Comparison of ENCODE assay signal across 22 mouse cellular contexts in the genomic region with DNA sequence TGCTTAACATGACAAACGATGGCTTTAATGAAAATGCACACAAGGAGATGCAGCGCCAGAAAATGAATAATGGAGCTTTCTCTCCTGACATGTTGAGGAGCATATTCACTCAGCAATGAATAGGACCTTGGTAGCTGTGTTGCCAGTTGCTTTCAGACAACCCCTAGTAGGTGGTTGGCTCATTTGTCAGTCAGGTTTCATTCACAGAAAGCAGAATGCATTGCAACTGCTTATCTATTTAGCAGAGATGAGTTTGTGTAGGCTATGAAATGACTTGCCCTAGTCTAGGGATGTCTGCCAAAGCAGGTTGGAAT.
DNase-seq lines count a peak whose midpoint lies in the region; ATAC-seq and TF ChIP-seq lines count a peak whose summit lies in the region.
"Had no signal": no experiment of that assay in that cellular context is flagged by ENCODE, and none has a peak within 500 bp of the region (broad histone marks: within the 10 kb centered on the region; RNA-seq: fewer than 3 reads in every experiment).

No protein-coding gene starts in this region.

- no peak for DNase-seq in forebrain, embryonic 11.5 days (ENCODE audit: low spot score)
- no peak for DNase-seq in left cerebral cortex, adult 2 months (ENCODE audit: extremely low spot score in 1 of 2, low spot score in 2 of 2)
- DNase-seq in left cerebral cortex, adult 9 months (ENCODE audit: low spot score in 2 of 2), result no peak
- no peak for DNase-seq in heart, adult 9 months (ENCODE audit: low spot score in 2 of 2)
- no peak for DNase-seq in gastrocnemius, postnatal 10 days
- DNase-seq: adrenal gland, adult 8-10 months; cerebellum, adult 8-10 months; kidney, postnatal 25 days; lung, embryonic 14.5 days; right cerebral cortex, postnatal 14 days; thymus, adult 2 months; thymus, postnatal 4 days had no signal

- intact Hi-C loops in left cerebral cortex, adult 2 months (cut with DNase I), result loop anchor here (2.0 kb wide), 1 partner anchor 38 kb away; no protein-coding TSS in a partner anchor

- H3K9me3 ChIP-seq in forebrain, embryonic 13.5 days (replicated peaks), result no peaks in the 10 kb centered on the region
- H3K9me3 ChIP-seq in forebrain, embryonic 11.5 days (ENCODE audit: control insufficient read depth, low read length), result no peaks in the 10 kb centered on the region
- H3K9me3 ChIP-seq in forebrain, embryonic 16.5 days (ENCODE audit: control insufficient read depth, low read length), result no peaks in the 10 kb centered on the region
- H3K9me3 ChIP-seq in hindbrain, embryonic 16.5 days (ENCODE audit: control insufficient read depth, low read length), result no peaks in the 10 kb centered on the region
- H3K9me3 ChIP-seq: embryonic facial prominence, embryonic 10.5 days; limb, embryonic 15.5 days had no signal

- no peaks in the 10 kb centered on the region for H3K36me3 ChIP-seq in forebrain, embryonic 13.5 days (ENCODE audit: poor library complexity, severe bottlenecking)
- H3K36me3 ChIP-seq in forebrain, embryonic 11.5 days (ENCODE audit: control insufficient read depth, insufficient read depth, low read length), result no peaks in the 10 kb centered on the region
- H3K36me3 ChIP-seq in forebrain, embryonic 16.5 days (ENCODE audit: control insufficient read depth, insufficient read depth), result no peaks in the 10 kb centered on the region
- no peaks in the 10 kb centered on the region for H3K36me3 ChIP-seq in hindbrain, embryonic 16.5 days (ENCODE audit: control insufficient read depth, insufficient read depth, low read length)
- H3K36me3 ChIP-seq: embryonic facial prominence, embryonic 10.5 days; limb, embryonic 15.5 days had no signal

- H3K4me2 ChIP-seq in forebrain, embryonic 13.5 days, result no peak overlapping the region
- H3K4me2 ChIP-seq in forebrain, embryonic 11.5 days (ENCODE audit: low read depth, low read length, severe bottlenecking), result no peak overlapping the region
- H3K4me2 ChIP-seq in forebrain, embryonic 16.5 days (ENCODE audit: low read length), result no peak overlapping the region; the same call in 1 of the 2 replicates
- H3K4me2 ChIP-seq in hindbrain, embryonic 16.5 days (ENCODE audit: low read length), result no peak overlapping the region
- H3K4me2 ChIP-seq: heart, embryonic 11.5 days; limb, embryonic 15.5 days; lung, embryonic 14.5 days had no signal

- H3K27me3 ChIP-seq in forebrain, embryonic 13.5 days, result no peaks in the 10 kb centered on the region
- no peaks in the 10 kb centered on the region for H3K27me3 ChIP-seq in forebrain, embryonic 11.5 days (ENCODE audit: control insufficient read depth, insufficient read depth, low read length)
- no peaks in the 10 kb centered on the region for H3K27me3 ChIP-seq in forebrain, embryonic 16.5 days (replicated peaks; ENCODE audit: control insufficient read depth, insufficient read depth, low read length)
- H3K27me3 ChIP-seq in hindbrain, embryonic 16.5 days (replicated peaks; ENCODE audit: control insufficient read depth, insufficient read depth, low read length), result no peaks in the 10 kb centered on the region
- H3K27me3 ChIP-seq: limb, embryonic 15.5 days had no signal

- H3K27ac ChIP-seq in forebrain, embryonic 13.5 days, result no peak overlapping the region
- no peak overlapping the region for H3K27ac ChIP-seq in forebrain, embryonic 11.5 days (ENCODE audit: low read depth, low read length)
- peak overlapping the region; percentile 37; the same call in 1 of the 2 replicates for H3K27ac ChIP-seq in left cerebral cortex, adult 2 months
- no peak overlapping the region for H3K27ac ChIP-seq in forebrain, embryonic 16.5 days (ENCODE audit: low read length)
- peak overlapping the region; percentile 71 for H3K27ac ChIP-seq in hindbrain, embryonic 16.5 days (ENCODE audit: low read depth, low read length)
- H3K27ac ChIP-seq: embryonic facial prominence, embryonic 10.5 days; limb, embryonic 15.5 days; liver, embryonic 14.5 days; stomach, postnatal 0 days had no signal

- ATAC-seq in forebrain, embryonic 13.5 days, result peak; percentile 68
- ATAC-seq in forebrain, embryonic 11.5 days (replicated peaks; ENCODE audit: low FRiP score), result no peak
- peak; percentile 82 for ATAC-seq in forebrain, embryonic 16.5 days
- ATAC-seq in hindbrain, embryonic 16.5 days, result peak; percentile 68
- ATAC-seq: activated CD4-positive, CD25-positive, alpha-beta regulatory T cell, adult 4 months; intestine, postnatal 0 days had no signal

- WGBS in forebrain, embryonic 13.5 days, result 32% methylated on average over 2 of the region's 2 CpGs
- WGBS in forebrain, embryonic 11.5 days, result 70% methylated on average over 2 of the region's 2 CpGs
- WGBS in forebrain, embryonic 16.5 days, result 15% methylated on average over 2 of the region's 2 CpGs
- 31% methylated on average over 2 of the region's 2 CpGs for WGBS in hindbrain, embryonic 16.5 days

- no peak overlapping the region for H3K4me3 ChIP-seq in forebrain, embryonic 13.5 days
- no peak overlapping the region for H3K4me3 ChIP-seq in forebrain, embryonic 11.5 days (ENCODE audit: low read depth, low read length)
- no peak overlapping the region for H3K4me3 ChIP-seq in left cerebral cortex, adult 2 months
- no peak overlapping the region for H3K4me3 ChIP-seq in forebrain, embryonic 16.5 days (replicated peaks; ENCODE audit: low read length)
- no peak overlapping the region for H3K4me3 ChIP-seq in hindbrain, embryonic 16.5 days (ENCODE audit: low read length)
- H3K4me3 ChIP-seq: embryonic facial prominence, embryonic 10.5 days; limb, embryonic 15.5 days had no signal

- H3K4me1 ChIP-seq in forebrain, embryonic 13.5 days, result peaks cover 21% of the 10 kb centered on the region
- no peaks in the 10 kb centered on the region for H3K4me1 ChIP-seq in forebrain, embryonic 11.5 days (replicated peaks; ENCODE audit: control insufficient read depth, insufficient read depth, low read length)
- peaks cover 16% of the 10 kb centered on the region for H3K4me1 ChIP-seq in forebrain, embryonic 16.5 days (replicated peaks; ENCODE audit: control insufficient read depth, insufficient read depth, low read length)
- no peaks in the 10 kb centered on the region for H3K4me1 ChIP-seq in hindbrain, embryonic 16.5 days (ENCODE audit: control insufficient read depth, insufficient read depth, low read depth, low read length)
- H3K4me1 ChIP-seq: embryonic facial prominence, embryonic 10.5 days; limb, embryonic 15.5 days had no signal

- H3K9ac ChIP-seq in forebrain, embryonic 13.5 days, result no peak overlapping the region
- no peak overlapping the region for H3K9ac ChIP-seq in forebrain, embryonic 11.5 days (ENCODE audit: low read length)
- H3K9ac ChIP-seq in forebrain, embryonic 16.5 days (replicated peaks; ENCODE audit: low read depth, low read length), result no peak overlapping the region
- no peak overlapping the region for H3K9ac ChIP-seq in hindbrain, embryonic 16.5 days (ENCODE audit: low read depth, low read length)
- H3K9ac ChIP-seq: limb, embryonic 15.5 days; liver, embryonic 14.5 days; lung, embryonic 14.5 days had no signal

- TF ChIP-seq CTCF in left cerebral cortex, adult 2 months (IDR thresholded peaks at IDR 0.05), result no peak

Comparison
In these comparisons a context has a peak if more than half of its experiments do, and no peak if none do; other contexts are left out.
1. H3K27ac ChIP-seq: peak in left cerebral cortex, adult 2 months (single experiment) and hindbrain, embryonic 16.5 days (single experiment); none in forebrain, embryonic 13.5 days (single experiment), forebrain, embryonic 11.5 days (single experiment) and forebrain, embryonic 16.5 days (single experiment).